Mouse (Mus musculus): ENCODE data around the gene Lrrc74a. TPM values are rescaled to one million over a fixed set of nuclear protein-coding genes. Genes with fewer than 3 reads are reported as not detected.

Gene Lrrc74a
- total RNA-seq, 1 experiment, result not detected

GRCm38 (mm10) chr12:86802005-86802671, 68.0 kb downstream of the Lrrc74a start:
- in situ Hi-C loops (cut with MboI; ENCODE audit: low sequenced_read_pairs in 2 of 2, unreplicated experiment in 2 of 2), result no loop called here
- DNase-seq (ENCODE audit: low read depth, low spot score), result peak; percentile 73
- H3K4me1 ChIP-seq (ENCODE audit: control insufficient read depth in 2 of 2, insufficient read depth in 2 of 2, low read length in 2 of 2, poor library complexity in 1 of 2), result peaks cover 20 to 47% of the 10 kb centered on the region in 2 experiments
- H3K27ac ChIP-seq (ENCODE audit: insufficient read depth, low read depth, low read length, poor library complexity, severe bottlenecking), result peak overlapping the region; percentile 97
- TF ChIP-seq ZNF384 (IDR thresholded peaks at IDR 0.05; ENCODE audit: low read depth, low read length), result no peak
- peak overlapping the region; percentile 23 to 53; a peak in 3 of 4 replicates for H3K4me3 ChIP-seq (ENCODE audit: insufficient read depth in 1 of 2, low read depth in 1 of 2, low read length in 2 of 2, poor library complexity in 1 of 2, severe bottlenecking in 1 of 2)
- H3K9me3 ChIP-seq (ENCODE audit: control insufficient read depth, insufficient read depth, low read depth, low read length), result no peaks in the 10 kb centered on the region
- H3K9ac ChIP-seq (ENCODE audit: insufficient read depth, low read depth, low read length, poor library complexity, severe bottlenecking), result peak overlapping the region; percentile 67; the same call in 1 of the 2 replicates
- no peaks in the 10 kb centered on the region for H3K36me3 ChIP-seq (ENCODE audit: control insufficient read depth, insufficient read depth, low read length, poor library complexity, severe bottlenecking)

GRCm38 (mm10) chr12:86802899-86803298, 68.7 kb downstream of the Lrrc74a start:
- no peak overlapping the region for H3K9ac ChIP-seq (ENCODE audit: insufficient read depth, low read depth, low read length, poor library complexity, severe bottlenecking)
- H3K9me3 ChIP-seq (ENCODE audit: control insufficient read depth, insufficient read depth, low read depth, low read length), result no peaks in the 10 kb centered on the region
- DNase-seq (ENCODE audit: low read depth, low spot score), result no peak
- no peak for TF ChIP-seq ZNF384 (IDR thresholded peaks at IDR 0.05; ENCODE audit: low read depth, low read length)
- TF ChIP-seq HCFC1 (IDR thresholded peaks at IDR 0.05; ENCODE audit: borderline replicate concordance, insufficient read depth, low read length), result no peak
- no peak for TF ChIP-seq CHD2 (IDR thresholded peaks at IDR 0.05; ENCODE audit: low read depth, low read length)
- TF ChIP-seq MAFK (IDR thresholded peaks at IDR 0.05; ENCODE audit: insufficient read depth, low read depth, low read length), result no peak
- TF ChIP-seq ZC3H11A (IDR thresholded peaks at IDR 0.05; ENCODE audit: borderline replicate concordance, low read depth, low read length), result no peak
- peak overlapping the region; percentile 97; the same call in 1 of the 2 replicates for H3K27ac ChIP-seq (ENCODE audit: insufficient read depth, low read depth, low read length, poor library complexity, severe bottlenecking)
- in situ Hi-C loops (cut with MboI; ENCODE audit: low sequenced_read_pairs in 2 of 2, unreplicated experiment in 2 of 2), result no loop called here
- H3K4me3 ChIP-seq (ENCODE audit: insufficient read depth in 1 of 2, low read depth in 1 of 2, low read length in 2 of 2, poor library complexity in 1 of 2, severe bottlenecking in 1 of 2), result no peak overlapping the region
- H3K36me3 ChIP-seq (ENCODE audit: control insufficient read depth, insufficient read depth, low read length, poor library complexity, severe bottlenecking), result no peaks in the 10 kb centered on the region
- H3K4me1 ChIP-seq (ENCODE audit: control insufficient read depth in 2 of 2, insufficient read depth in 2 of 2, low read length in 2 of 2, poor library complexity in 1 of 2), result peaks cover 20 to 50% of the 10 kb centered on the region in 2 experiments

- DNase-seq (ENCODE audit: low read depth, low spot score), result no peak
- H3K9me3 ChIP-seq (ENCODE audit: control insufficient read depth, insufficient read depth, low read depth, low read length), result no peaks in the 10 kb centered on the region
- H3K4me3 ChIP-seq (ENCODE audit: insufficient read depth in 1 of 2, low read depth in 1 of 2, low read length in 2 of 2, poor library complexity in 1 of 2, severe bottlenecking in 1 of 2), result no peak overlapping the region
- no peak overlapping the region for H3K9ac ChIP-seq (ENCODE audit: insufficient read depth, low read depth, low read length, poor library complexity, severe bottlenecking)
- H3K4me1 ChIP-seq (ENCODE audit: control insufficient read depth in 2 of 2, insufficient read depth in 2 of 2, low read length in 2 of 2, poor library complexity in 1 of 2), result peaks cover 20 to 55% of the 10 kb centered on the region in 2 experiments
- H3K27ac ChIP-seq (ENCODE audit: insufficient read depth, low read depth, low read length, poor library complexity, severe bottlenecking), result no peak overlapping the region
- no peaks in the 10 kb centered on the region for H3K36me3 ChIP-seq (ENCODE audit: control insufficient read depth, insufficient read depth, low read length, poor library complexity, severe bottlenecking)
- TF ChIP-seq MAFK (IDR thresholded peaks at IDR 0.05; ENCODE audit: insufficient read depth, low read depth, low read length) (no peak), ZNF384 (IDR thresholded peaks at IDR 0.05; ENCODE audit: low read depth, low read length) (no peak), CHD2 (IDR thresholded peaks at IDR 0.05; ENCODE audit: low read depth, low read length) (no peak), ZC3H11A (IDR thresholded peaks at IDR 0.05; ENCODE audit: borderline replicate concordance, low read depth, low read length) (no peak), HCFC1 (IDR thresholded peaks at IDR 0.05; ENCODE audit: borderline replicate concordance, insufficient read depth, low read length) (no peak)
- in situ Hi-C loops (cut with MboI; ENCODE audit: low sequenced_read_pairs in 2 of 2, unreplicated experiment in 2 of 2), result no loop called here
Observed at GRCm38 (mm10) chr12:86803651-86804307, 69.6 kb downstream of the Lrrc74a start.

GRCm38 (mm10) chr12:86804308-86804700, 70.1 kb downstream of the Lrrc74a start:
- Histone ChIP-seq H3K27ac (ENCODE audit: insufficient read depth, low read depth, low read length, poor library complexity, severe bottlenecking) (no peak overlapping the region), H3K4me3 (ENCODE audit: insufficient read depth in 1 of 2, low read depth in 1 of 2, low read length in 2 of 2, poor library complexity in 1 of 2, severe bottlenecking in 1 of 2) (no peak overlapping the region), H3K36me3 (ENCODE audit: control insufficient read depth, insufficient read depth, low read length, poor library complexity, severe bottlenecking) (no peaks in the 10 kb centered on the region), H3K4me1 (ENCODE audit: control insufficient read depth in 2 of 2, insufficient read depth in 2 of 2, low read length in 2 of 2, poor library complexity in 1 of 2) (peaks cover 18 to 58% of the 10 kb centered on the region in 2 experiments), H3K9ac (ENCODE audit: insufficient read depth, low read depth, low read length, poor library complexity, severe bottlenecking) (no peak overlapping the region), H3K9me3 (ENCODE audit: control insufficient read depth, insufficient read depth, low read depth, low read length) (no peaks in the 10 kb centered on the region)
- no peak for DNase-seq (ENCODE audit: low read depth, low spot score)
- in situ Hi-C loops (cut with MboI; ENCODE audit: low sequenced_read_pairs in 2 of 2, unreplicated experiment in 2 of 2), result no loop called here
- no peak for TF ChIP-seq CHD2 (IDR thresholded peaks at IDR 0.05; ENCODE audit: low read depth, low read length)
- TF ChIP-seq MAFK (IDR thresholded peaks at IDR 0.05; ENCODE audit: insufficient read depth, low read depth, low read length), result no peak
- TF ChIP-seq ZC3H11A (IDR thresholded peaks at IDR 0.05; ENCODE audit: borderline replicate concordance, low read depth, low read length), result no peak
- TF ChIP-seq ZNF384 (IDR thresholded peaks at IDR 0.05; ENCODE audit: low read depth, low read length), result no peak
- no peak for TF ChIP-seq HCFC1 (IDR thresholded peaks at IDR 0.05; ENCODE audit: borderline replicate concordance, insufficient read depth, low read length)

All from ES-E14 (cell line).